Mouse (Mus musculus) erythroblast, embryonic 14.5 days (primary cell): Measurements from ENCODE around the gene Sel1l.

Experiments
- GATA1 ChIP-seq: IDR thresholded peaks from 2 replicates; pipeline ENCODE4 v1.6.1; 2012; ENCODE audit warnings: low read length, inconsistent platforms, mixed read lengths
- TAL1 ChIP-seq: IDR thresholded peaks from 3 replicates; pipeline ENCODE4 v1.6.1; 2012; ENCODE audit warnings: low read length, inconsistent platforms, mixed read lengths

GRCm38 (mm10) chr12:91779004-91779365 is 70.0 kb downstream of the Sel1l start:
- TF ChIP-seq TAL1 (no peak), GATA1 (no peak)
